Mouse (Mus musculus): ENCODE results near the gene Il6st. TPM values are rescaled to one million over a fixed set of nuclear protein-coding genes. Genes with fewer than 3 reads are reported as not detected.
"Not testable (repeated sequence)": the region's sequence is repeated elsewhere in the genome, so short reads cannot be mapped to it uniquely, and the experiment has no call there.

Il6st gene
- 19.4 and 20.8 TPM in 2 replicates for polyA plus RNA-seq (2015; fragmentation: Nextera tagmentation; extraction: Ambion mirVana)

GRCm38 (mm10) chr13:112463868-112464625, at the start of gene Il6st:
Gene Il6st, plus strand, starts transcription at chr13:112464070.
- Histone ChIP-seq H3K27me3 (no peaks in the 10 kb centered on the region), H3K4me1 (replicated peaks) (peaks cover 18% of the 10 kb centered on the region), H3K36me3 (no peaks in the 10 kb centered on the region), H3K4me3 (replicated peaks) (peak within 1 kb of the TSS; percentile 83), H3K9ac (replicated peaks) (peak within 1 kb of the TSS; percentile 82), H3K4me2 (replicated peaks) (peak within 1 kb of the TSS; percentile 75), H3K9me3 (no peaks in the 10 kb centered on the region), H3K27ac (peak within 1 kb of the TSS; percentile 77)
- peak; percentile 100 for ATAC-seq
- 0% methylated on average over 85 of the region's 85 CpGs for WGBS

- Histone ChIP-seq H3K9ac (replicated peaks) (no peak overlapping the region), H3K27me3 (no peaks in the 10 kb centered on the region), H3K4me2 (replicated peaks) (no peak overlapping the region), H3K4me3 (replicated peaks) (no peak overlapping the region), H3K4me1 (replicated peaks) (no peaks in the 10 kb centered on the region), H3K9me3 (no peaks in the 10 kb centered on the region), H3K27ac (no peak overlapping the region), H3K36me3 (no peaks in the 10 kb centered on the region)
- no peak for ATAC-seq
- WGBS, result 78% methylated on average over 6 of the region's 6 CpGs
These were observed 48.0 kb upstream of the Il6st start for GRCm38 (mm10) chr13:112415896-112416295.

- no peaks in the 10 kb centered on the region for H3K9me3 ChIP-seq
- no peak overlapping the region for H3K4me3 ChIP-seq (replicated peaks)
- no peaks in the 10 kb centered on the region for H3K36me3 ChIP-seq
- H3K9ac ChIP-seq (replicated peaks), result no peak overlapping the region
- ATAC-seq, result no peak
- no peaks in the 10 kb centered on the region for H3K4me1 ChIP-seq (replicated peaks)
- no peaks in the 10 kb centered on the region for H3K27me3 ChIP-seq
- WGBS, result 23% methylated on average over 8 of the region's 8 CpGs
- H3K27ac ChIP-seq, result no peak overlapping the region
- H3K4me2 ChIP-seq (replicated peaks), result no peak overlapping the region
These were observed 47.3 kb upstream of the Il6st start for GRCm38 (mm10) chr13:112416410-112417162.

- Histone ChIP-seq H3K9ac (replicated peaks) (no peak overlapping the region), H3K27me3 (no peaks in the 10 kb centered on the region), H3K36me3 (no peaks in the 10 kb centered on the region), H3K27ac (no peak overlapping the region), H3K4me2 (replicated peaks) (no peak overlapping the region), H3K9me3 (no peaks in the 10 kb centered on the region), H3K4me3 (replicated peaks) (no peak overlapping the region), H3K4me1 (replicated peaks) (no peaks in the 10 kb centered on the region)
- 33% methylated on average over 4 of the region's 4 CpGs for WGBS
- no peak for ATAC-seq
These were observed 46.7 kb upstream of the Il6st start for GRCm38 (mm10) chr13:112417163-112417523.

GRCm38 (mm10) chr13:112417861-112418423, 45.9 kb upstream of the Il6st start:
- WGBS, result 85% methylated on average over 2 of the region's 2 CpGs
- Histone ChIP-seq H3K27ac (no peak overlapping the region), H3K4me2 (replicated peaks) (no peak overlapping the region), H3K9ac (replicated peaks) (no peak overlapping the region), H3K27me3 (no peaks in the 10 kb centered on the region), H3K4me1 (replicated peaks) (no peaks in the 10 kb centered on the region), H3K36me3 (no peaks in the 10 kb centered on the region), H3K9me3 (no peaks in the 10 kb centered on the region), H3K4me3 (replicated peaks) (no peak overlapping the region)
- ATAC-seq, result no peak

- Histone ChIP-seq H3K27me3 (no peaks in the 10 kb centered on the region), H3K36me3 (no peaks in the 10 kb centered on the region), H3K9me3 (no peaks in the 10 kb centered on the region), H3K27ac (no peak overlapping the region), H3K4me3 (replicated peaks) (no peak overlapping the region), H3K9ac (replicated peaks) (no peak overlapping the region), H3K4me1 (replicated peaks) (no peaks in the 10 kb centered on the region), H3K4me2 (replicated peaks) (no peak overlapping the region)
- no peak for ATAC-seq
- 92% methylated on average over 4 of the region's 4 CpGs for WGBS
These were observed 45.3 kb upstream of the Il6st start for GRCm38 (mm10) chr13:112418595-112418994.

- no peak overlapping the region for H3K27ac ChIP-seq
- no peaks in the 10 kb centered on the region for H3K9me3 ChIP-seq
- no peaks in the 10 kb centered on the region for H3K27me3 ChIP-seq
- no peaks in the 10 kb centered on the region for H3K4me1 ChIP-seq (replicated peaks)
- WGBS, result 83% methylated on average over 2 of the region's 2 CpGs
- no peak overlapping the region for H3K4me2 ChIP-seq (replicated peaks)
- ATAC-seq, result no peak
- no peaks in the 10 kb centered on the region for H3K36me3 ChIP-seq
- no peak overlapping the region for H3K4me3 ChIP-seq (replicated peaks)
- H3K9ac ChIP-seq (replicated peaks), result no peak overlapping the region
These were observed 39.7 kb upstream of the Il6st start for GRCm38 (mm10) chr13:112424212-112424611.

- no peak overlapping the region for H3K27ac ChIP-seq
- H3K4me1 ChIP-seq (replicated peaks), result no peaks in the 10 kb centered on the region
- H3K27me3 ChIP-seq, result no peaks in the 10 kb centered on the region
- no peak overlapping the region for H3K4me3 ChIP-seq (replicated peaks)
- H3K9ac ChIP-seq (replicated peaks), result no peak overlapping the region
- H3K9me3 ChIP-seq, result no peaks in the 10 kb centered on the region
- WGBS, result 92% methylated on average over 7 of the region's 7 CpGs
- no peak overlapping the region for H3K4me2 ChIP-seq (replicated peaks)
- no peaks in the 10 kb centered on the region for H3K36me3 ChIP-seq
- ATAC-seq, result no peak
These were observed 39.2 kb upstream of the Il6st start for GRCm38 (mm10) chr13:112424635-112425034.

- no peak overlapping the region for H3K27ac ChIP-seq
- H3K4me1 ChIP-seq (replicated peaks), result no peaks in the 10 kb centered on the region
These were observed 38.7 kb upstream of the Il6st start for GRCm38 (mm10) chr13:112425181-112425654.

GRCm38 (mm10) chr13:112426265-112427135, 37.4 kb upstream of the Il6st start:
- H3K9me3 ChIP-seq, result no peaks in the 10 kb centered on the region

More at GRCm38 (mm10) chr13:112425181-112425654, 38.7 kb upstream of the Il6st start:
- WGBS, result 75% methylated on average over 8 of the region's 8 CpGs
- ATAC-seq, result no peak
- Histone ChIP-seq H3K9me3 (no peaks in the 10 kb centered on the region), H3K4me3 (replicated peaks) (no peak overlapping the region), H3K36me3 (no peaks in the 10 kb centered on the region), H3K4me2 (replicated peaks) (no peak overlapping the region), H3K27me3 (no peaks in the 10 kb centered on the region), H3K9ac (replicated peaks) (no peak overlapping the region)

GRCm38 (mm10) chr13:112427136-112427470, 36.8 kb upstream of the Il6st start:
- ATAC-seq; H3K4me2 ChIP-seq (replicated peaks); H3K27me3 ChIP-seq; H3K4me1 ChIP-seq (replicated peaks); H3K9ac ChIP-seq (replicated peaks); H3K4me3 ChIP-seq (replicated peaks); H3K27ac ChIP-seq; H3K9me3 ChIP-seq; H3K36me3 ChIP-seq: not testable (repeated sequence)
- 91% methylated on average over 4 of the region's 4 CpGs for WGBS

More at GRCm38 (mm10) chr13:112426265-112427135, 37.4 kb upstream of the Il6st start:
- Histone ChIP-seq H3K4me1 (replicated peaks) (no peaks in the 10 kb centered on the region), H3K27me3 (no peaks in the 10 kb centered on the region), H3K36me3 (no peaks in the 10 kb centered on the region), H3K9ac (replicated peaks) (no peak overlapping the region), H3K4me3 (replicated peaks) (no peak overlapping the region), H3K4me2 (replicated peaks) (no peak overlapping the region), H3K27ac (no peak overlapping the region)
- ATAC-seq, result no peak
- 77% methylated on average over 13 of the region's 13 CpGs for WGBS
